Mouse (Mus musculus): Measurements from ENCODE around the gene Cux1. TPM values are rescaled to one million over a fixed set of nuclear protein-coding genes. Genes with fewer than 3 reads are reported as not detected.

Gene Cux1
- total and polyA plus RNA-seq, 3 experiments = 46.8 to 101 (median 85.8) TPM

GRCm38 (mm10) chr5:136237607-136238006 is 329.7 kb downstream of the Cux1 start:
- Histone ChIP-seq H3K4me3 (no peak overlapping the region), H3K36me3 (ENCODE audit: control insufficient read depth, insufficient read depth, low read length) (no peaks in the 10 kb centered on the region), H3K79me2 (replicated peaks; ENCODE audit: control insufficient read depth, insufficient read depth, low read length) (no peaks in the 10 kb centered on the region), H3K27ac (no peak overlapping the region), H3K9ac (ENCODE audit: low read depth, low read length) (no peak overlapping the region), H3K27me3 (ENCODE audit: control insufficient read depth, insufficient read depth, low read length) (no peaks in the 10 kb centered on the region), H3K4me1 (ENCODE audit: control insufficient read depth, insufficient read depth, low read length) (no peaks in the 10 kb centered on the region)
- DNase-seq = no peak
- 3% methylated on average over 19 of the region's 19 CpGs for WGBS
- TF ChIP-seq POLR2A (IDR thresholded peaks at IDR 0.05; ENCODE audit: insufficient read depth, low read depth, low read length) (no peak), EP300 (IDR thresholded peaks at IDR 0.05; ENCODE audit: insufficient read depth, low read depth, low read length) (no peak), CTCF (IDR thresholded peaks at IDR 0.05) (no peak)
- intact Hi-C loops (cut with DNase I) = no loop called here

- TF ChIP-seq EP300 (IDR thresholded peaks at IDR 0.05; ENCODE audit: insufficient read depth, low read depth, low read length) (no peak), CTCF (IDR thresholded peaks at IDR 0.05) (no peak), POLR2A (IDR thresholded peaks at IDR 0.05; ENCODE audit: insufficient read depth, low read depth, low read length) (no peak)
Observed at GRCm38 (mm10) chr5:136236611-136237010, 330.7 kb downstream of the Cux1 start.

GRCm38 (mm10) chr5:136230348-136231035 is 336.8 kb downstream of the Cux1 start:
- 78% methylated on average over 4 of the region's 4 CpGs for WGBS
- Histone ChIP-seq H3K36me3 (ENCODE audit: control insufficient read depth, insufficient read depth, low read length) (no peaks in the 10 kb centered on the region), H3K4me1 (ENCODE audit: control insufficient read depth, insufficient read depth, low read length) (no peaks in the 10 kb centered on the region), H3K4me3 (no peak overlapping the region), H3K9ac (ENCODE audit: low read depth, low read length) (no peak overlapping the region), H3K27me3 (ENCODE audit: control insufficient read depth, insufficient read depth, low read length) (no peaks in the 10 kb centered on the region), H3K79me2 (replicated peaks; ENCODE audit: control insufficient read depth, insufficient read depth, low read length) (no peaks in the 10 kb centered on the region), H3K27ac (no peak overlapping the region)
- TF ChIP-seq EP300 (IDR thresholded peaks at IDR 0.05; ENCODE audit: insufficient read depth, low read depth, low read length) (no peak), POLR2A (IDR thresholded peaks at IDR 0.05; ENCODE audit: insufficient read depth, low read depth, low read length) (no peak), CTCF (IDR thresholded peaks at IDR 0.05) (no peak)
- intact Hi-C loops (cut with DNase I) = no loop called here
- no peak for DNase-seq

More at GRCm38 (mm10) chr5:136236611-136237010, 330.7 kb downstream of the Cux1 start:
- no peaks in the 10 kb centered on the region for H3K79me2 ChIP-seq (replicated peaks; ENCODE audit: control insufficient read depth, insufficient read depth, low read length)
- H3K27me3 ChIP-seq (ENCODE audit: control insufficient read depth, insufficient read depth, low read length) = no peaks in the 10 kb centered on the region
- H3K4me3 ChIP-seq = no peak overlapping the region
- no peaks in the 10 kb centered on the region for H3K36me3 ChIP-seq (ENCODE audit: control insufficient read depth, insufficient read depth, low read length)
- H3K4me1 ChIP-seq (ENCODE audit: control insufficient read depth, insufficient read depth, low read length) = no peaks in the 10 kb centered on the region
- H3K27ac ChIP-seq = no peak overlapping the region
- 60% methylated on average over 5 of the region's 5 CpGs for WGBS
- no peak for DNase-seq
- H3K9ac ChIP-seq (ENCODE audit: low read depth, low read length) = no peak overlapping the region
- intact Hi-C loops (cut with DNase I) = no loop called here

- intact Hi-C loops (cut with DNase I) = no loop called here
- H3K27ac ChIP-seq = no peak overlapping the region
- no peaks in the 10 kb centered on the region for H3K4me1 ChIP-seq (ENCODE audit: control insufficient read depth, insufficient read depth, low read length)
- TF ChIP-seq POLR2A (IDR thresholded peaks at IDR 0.05; ENCODE audit: insufficient read depth, low read depth, low read length) = no peak
- TF ChIP-seq EP300 (IDR thresholded peaks at IDR 0.05; ENCODE audit: insufficient read depth, low read depth, low read length) = no peak
- TF ChIP-seq CTCF (IDR thresholded peaks at IDR 0.05) = no peak
- H3K9ac ChIP-seq (ENCODE audit: low read depth, low read length) = no peak overlapping the region
- DNase-seq = no peak
- H3K79me2 ChIP-seq (replicated peaks; ENCODE audit: control insufficient read depth, insufficient read depth, low read length) = no peaks in the 10 kb centered on the region
- no peaks in the 10 kb centered on the region for H3K27me3 ChIP-seq (ENCODE audit: control insufficient read depth, insufficient read depth, low read length)
- 65% methylated on average over 7 of the region's 7 CpGs for WGBS
- no peaks in the 10 kb centered on the region for H3K36me3 ChIP-seq (ENCODE audit: control insufficient read depth, insufficient read depth, low read length)
- no peak overlapping the region for H3K4me3 ChIP-seq
Observed at GRCm38 (mm10) chr5:136226246-136226876, 340.9 kb downstream of the Cux1 start.

- Histone ChIP-seq H3K27me3 (ENCODE audit: control insufficient read depth, insufficient read depth, low read length) (no peaks in the 10 kb centered on the region), H3K27ac (no peak overlapping the region), H3K79me2 (replicated peaks; ENCODE audit: control insufficient read depth, insufficient read depth, low read length) (no peaks in the 10 kb centered on the region), H3K4me3 (no peak overlapping the region), H3K9ac (ENCODE audit: low read depth, low read length) (no peak overlapping the region), H3K36me3 (ENCODE audit: control insufficient read depth, insufficient read depth, low read length) (no peaks in the 10 kb centered on the region), H3K4me1 (ENCODE audit: control insufficient read depth, insufficient read depth, low read length) (no peaks in the 10 kb centered on the region)
- TF ChIP-seq CTCF (IDR thresholded peaks at IDR 0.05) = no peak
- TF ChIP-seq POLR2A (IDR thresholded peaks at IDR 0.05; ENCODE audit: insufficient read depth, low read depth, low read length) = no peak
- TF ChIP-seq EP300 (IDR thresholded peaks at IDR 0.05; ENCODE audit: insufficient read depth, low read depth, low read length) = no peak
- no peak for DNase-seq
- intact Hi-C loops (cut with DNase I) = no loop called here
- WGBS = 81% methylated on average over 12 of the region's 12 CpGs
Observed at GRCm38 (mm10) chr5:136218585-136218984, 348.7 kb downstream of the Cux1 start.

GRCm38 (mm10) chr5:136217932-136218381 is 349.3 kb downstream of the Cux1 start:
- no peak for DNase-seq
- H3K9ac ChIP-seq (ENCODE audit: low read depth, low read length) = no peak overlapping the region
- H3K79me2 ChIP-seq (replicated peaks; ENCODE audit: control insufficient read depth, insufficient read depth, low read length) = no peaks in the 10 kb centered on the region
- H3K36me3 ChIP-seq (ENCODE audit: control insufficient read depth, insufficient read depth, low read length) = no peaks in the 10 kb centered on the region
- no peak overlapping the region for H3K27ac ChIP-seq
- intact Hi-C loops (cut with DNase I) = no loop called here
- H3K4me3 ChIP-seq = no peak overlapping the region
- no peak for TF ChIP-seq CTCF (IDR thresholded peaks at IDR 0.05)
- no peak for TF ChIP-seq EP300 (IDR thresholded peaks at IDR 0.05; ENCODE audit: insufficient read depth, low read depth, low read length)
- no peak for TF ChIP-seq POLR2A (IDR thresholded peaks at IDR 0.05; ENCODE audit: insufficient read depth, low read depth, low read length)
- H3K27me3 ChIP-seq (ENCODE audit: control insufficient read depth, insufficient read depth, low read length) = no peaks in the 10 kb centered on the region
- H3K4me1 ChIP-seq (ENCODE audit: control insufficient read depth, insufficient read depth, low read length) = no peaks in the 10 kb centered on the region
- WGBS = 64% methylated on average over 4 of the region's 4 CpGs
